Mouse (Mus musculus) urinary bladder, postnatal 10 days (tissue): Measurements from ENCODE around the gene Ror2.

Source experiments
- DNase-seq: peaks from one replicate; pipeline ENCODE4 v3.0.0; 2022; ENCODE audit warnings: low spot score

Ror2 gene

GRCm38 (mm10) chr13:53192286-53192685 is 93.6 kb downstream of the Ror2 start:
- no peak for DNase-seq

- DNase-seq = no peak
Observed at GRCm38 (mm10) chr13:53191657-53192056, 94.3 kb downstream of the Ror2 start.

- DNase-seq = no peak
Observed at GRCm38 (mm10) chr13:53188935-53189334, 97.0 kb downstream of the Ror2 start.

- DNase-seq = no peak
Observed at GRCm38 (mm10) chr13:53184858-53185257, 101.1 kb downstream of the Ror2 start.

- no peak for DNase-seq
Observed at GRCm38 (mm10) chr13:53184149-53184548, 101.8 kb downstream of the Ror2 start.

GRCm38 (mm10) chr13:53183161-53183577 is 102.8 kb downstream of the Ror2 start:
- no peak for DNase-seq

GRCm38 (mm10) chr13:53178594-53178993 is 107.3 kb downstream of the Ror2 start:
- no peak for DNase-seq

GRCm38 (mm10) chr13:53178171-53178570 is 107.8 kb downstream of the Ror2 start:
- DNase-seq = no peak

- no peak for DNase-seq
Observed at GRCm38 (mm10) chr13:53177424-53177718, 108.6 kb downstream of the Ror2 start.

- no peak for DNase-seq
Observed at GRCm38 (mm10) chr13:53176695-53177423, 109.1 kb downstream of the Ror2 start.

GRCm38 (mm10) chr13:53175041-53175440 is 110.9 kb downstream of the Ror2 start:
- no peak for DNase-seq

- DNase-seq = no peak
Observed at GRCm38 (mm10) chr13:53163671-53164070, 122.3 kb downstream of the Ror2 start.

GRCm38 (mm10) chr13:53163060-53163459 is 122.9 kb downstream of the Ror2 start:
- no peak for DNase-seq

GRCm38 (mm10) chr13:53159501-53159900 is 126.4 kb downstream of the Ror2 start:
- no peak for DNase-seq

- DNase-seq = no peak
Observed at GRCm38 (mm10) chr13:53158405-53159005, 127.4 kb downstream of the Ror2 start.

- no peak for DNase-seq
Observed at GRCm38 (mm10) chr13:53156911-53157310, 129.0 kb downstream of the Ror2 start.

GRCm38 (mm10) chr13:53156282-53156681 is 129.6 kb downstream of the Ror2 start:
- DNase-seq = no peak

GRCm38 (mm10) chr13:53145511-53145910 is 140.4 kb downstream of the Ror2 start:
- no peak for DNase-seq

- no peak for DNase-seq
Observed at GRCm38 (mm10) chr13:53143076-53143475, 142.8 kb downstream of the Ror2 start.

GRCm38 (mm10) chr13:53142268-53142667 is 143.7 kb downstream of the Ror2 start:
- DNase-seq = no peak

GRCm38 (mm10) chr13:53140298-53140697 is 145.6 kb downstream of the Ror2 start:
- DNase-seq = no peak

GRCm38 (mm10) chr13:53130567-53130966 is 155.4 kb downstream of the Ror2 start:
- DNase-seq = no peak

GRCm38 (mm10) chr13:53130032-53130431 is 155.9 kb downstream of the Ror2 start:
- no peak for DNase-seq

GRCm38 (mm10) chr13:53125627-53126026 is 160.3 kb downstream of the Ror2 start:
- no peak for DNase-seq
